Mouse (Mus musculus): Measurements from ENCODE around the gene Lims1.

GRCm38 (mm10) chr10:58351670-58352069, 28.4 kb downstream of the Lims1 start:
- TF ChIP-seq CTCF (IDR thresholded peaks at IDR 0.05) (no peak), EP300 (IDR thresholded peaks at IDR 0.05) (peak; percentile 51; the same call in 1 of the 2 replicates)

Measured in lung, postnatal 0 days (tissue).